Mouse (Mus musculus) testis, adult 2 months (tissue): ENCODE measurements around the gene Smim13. TPM values are rescaled to one million over a fixed set of nuclear protein-coding genes. Genes with fewer than 3 reads are reported as not detected.

Source experiments
- H3K27ac ChIP-seq: fragments of 200-500 bp; 2 replicates; pipeline ENCODE4 v1.5.1; 2012; ENCODE audit warnings: low read depth, low read length; ENCODE audit not compliant: control insufficient read depth, insufficient read depth
- H3K27me3 ChIP-seq: fragments of 200-500 bp; 2 replicates; pipeline ENCODE4 v1.6.1; 2012; ENCODE audit warnings: mild to moderate bottlenecking, low read length, moderate library complexity; ENCODE audit not compliant: control insufficient read depth, insufficient read depth
- H3K36me3 ChIP-seq: fragments of 200-500 bp; 2 replicates; pipeline ENCODE4 v1.6.1; 2012; ENCODE audit warnings: mild to moderate bottlenecking, low read length; ENCODE audit not compliant: control insufficient read depth, insufficient read depth
- H3K4me1 ChIP-seq: fragments of 200-500 bp; 2 replicates; pipeline ENCODE4 v1.6.1; 2012; ENCODE audit warnings: low read length; ENCODE audit not compliant: control insufficient read depth, insufficient read depth
- H3K4me3 ChIP-seq: fragments of 200-500 bp; 2 replicates; pipeline ENCODE4 v1.5.1; 2012; ENCODE audit warnings: low read depth, mild to moderate bottlenecking, low read length, moderate library complexity, mixed read lengths; ENCODE audit not compliant: control insufficient read depth
- CTCF ChIP-seq: fragments of 200-500 bp; IDR thresholded peaks from 2 replicates; pipeline ENCODE4 v1.5.1; 2012; ENCODE audit warnings: low read depth, mild to moderate bottlenecking, inconsistent platforms, low read length, moderate library complexity; ENCODE audit not compliant: control insufficient read depth, insufficient read depth, insufficient replicate concordance
- POLR2A ChIP-seq: fragments of 200-500 bp; IDR thresholded peaks from 2 replicates; pipeline ENCODE4 v1.6.1; 2012; ENCODE audit warnings: low read depth, mild to moderate bottlenecking, inconsistent platforms, low read length, moderate library complexity; ENCODE audit not compliant: control insufficient read depth
- polyA plus RNA-seq: library from polyadenylated mRNA; depleted of rRNA; stranded (reverse); fragments of >200 nt; gene quantifications from 2 replicates; pipeline ENCODE4 v1.2.3, GENCODE M21; 2012

The Smim13 gene
- polyA plus RNA-seq, 1 experiment: 16.2 TPM

- no peaks in the 10 kb centered on the region for H3K36me3 ChIP-seq
- H3K27ac ChIP-seq: no peak overlapping the region
- H3K4me1 ChIP-seq: no peaks in the 10 kb centered on the region; the same call in 1 of the 2 replicates
- TF ChIP-seq CTCF: no peak
- no peak for TF ChIP-seq POLR2A
- H3K27me3 ChIP-seq: no peaks in the 10 kb centered on the region
- H3K4me3 ChIP-seq: no peak overlapping the region
These were observed 44.0 kb downstream of the Smim13 start for GRCm38 (mm10) chr13:41293595-41293994.

- H3K4me1 ChIP-seq: no peaks in the 10 kb centered on the region; the same call in 1 of the 2 replicates
- H3K4me3 ChIP-seq: no peak overlapping the region
- TF ChIP-seq POLR2A: no peak
- no peak for TF ChIP-seq CTCF
- H3K36me3 ChIP-seq: no peaks in the 10 kb centered on the region
- H3K27me3 ChIP-seq: no peaks in the 10 kb centered on the region
- no peak overlapping the region for H3K27ac ChIP-seq
These were observed 46.2 kb downstream of the Smim13 start for GRCm38 (mm10) chr13:41295886-41296285.

GRCm38 (mm10) chr13:41296396-41296795 lies 46.8 kb downstream of the Smim13 start:
- no peak for TF ChIP-seq POLR2A
- TF ChIP-seq CTCF: no peak
- Histone ChIP-seq H3K36me3 (no peaks in the 10 kb centered on the region), H3K27me3 (no peaks in the 10 kb centered on the region), H3K4me1 (no peaks in the 10 kb centered on the region; the same call in 1 of the 2 replicates), H3K27ac (no peak overlapping the region), H3K4me3 (no peak overlapping the region)

GRCm38 (mm10) chr13:41298533-41298932 lies 48.9 kb downstream of the Smim13 start:
- Histone ChIP-seq H3K27me3 (no peaks in the 10 kb centered on the region), H3K27ac (no peak overlapping the region), H3K36me3 (no peaks in the 10 kb centered on the region), H3K4me3 (no peak overlapping the region), H3K4me1 (peaks cover 2% of the 10 kb centered on the region)
- TF ChIP-seq POLR2A (no peak), CTCF (no peak)

GRCm38 (mm10) chr13:41298996-41299395 lies 49.4 kb downstream of the Smim13 start:
- Histone ChIP-seq H3K36me3 (no peaks in the 10 kb centered on the region), H3K4me1 (peaks cover 2% of the 10 kb centered on the region), H3K4me3 (no peak overlapping the region), H3K27ac (no peak overlapping the region), H3K27me3 (no peaks in the 10 kb centered on the region)
- TF ChIP-seq CTCF: no peak
- TF ChIP-seq POLR2A: no peak

GRCm38 (mm10) chr13:41300037-41300436 lies 50.4 kb downstream of the Smim13 start:
- Histone ChIP-seq H3K27ac (no peak overlapping the region), H3K4me3 (no peak overlapping the region), H3K36me3 (no peaks in the 10 kb centered on the region), H3K27me3 (no peaks in the 10 kb centered on the region), H3K4me1 (peaks cover 2% of the 10 kb centered on the region)
- TF ChIP-seq POLR2A (no peak), CTCF (no peak)

- TF ChIP-seq CTCF (peak; percentile 36; the same call in 1 of the 2 replicates), POLR2A (no peak)
- H3K4me1 ChIP-seq: peaks cover 2% of the 10 kb centered on the region; the same call in 1 of the 2 replicates
- no peak overlapping the region for H3K27ac ChIP-seq
- H3K4me3 ChIP-seq: no peak overlapping the region
- H3K27me3 ChIP-seq: no peaks in the 10 kb centered on the region
- H3K36me3 ChIP-seq: no peaks in the 10 kb centered on the region
These were observed 53.1 kb downstream of the Smim13 start for GRCm38 (mm10) chr13:41302716-41303115.

- no peak overlapping the region for H3K27ac ChIP-seq
These were observed 71.1 kb downstream of the Smim13 start for GRCm38 (mm10) chr13:41320749-41321148.

More at GRCm38 (mm10) chr13:41320749-41321148, 71.1 kb downstream of the Smim13 start:
- Histone ChIP-seq H3K27me3 (no peaks in the 10 kb centered on the region), H3K36me3 (no peaks in the 10 kb centered on the region), H3K4me3 (no peak overlapping the region), H3K4me1 (no peaks in the 10 kb centered on the region)
- no peak for TF ChIP-seq CTCF
- no peak for TF ChIP-seq POLR2A
